In the genomic region with DNA sequence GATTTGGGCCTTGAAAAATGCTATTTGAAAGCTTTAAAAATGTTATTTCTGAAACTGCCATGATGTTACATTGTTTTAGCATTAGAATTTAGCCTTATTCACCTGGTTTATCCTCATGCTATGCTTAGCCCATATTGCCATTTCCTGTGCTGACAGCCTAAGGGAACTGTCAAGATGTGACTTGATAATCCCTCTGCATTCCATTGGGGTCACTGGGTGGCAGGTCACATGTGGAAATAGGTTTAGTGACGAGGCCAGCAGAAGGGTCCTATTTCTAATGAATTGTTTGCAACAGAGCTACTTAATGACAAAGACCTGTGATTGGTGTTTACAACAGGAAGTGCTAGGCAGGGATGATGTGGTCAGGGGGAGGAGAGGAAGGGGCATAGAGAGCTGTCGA, we compare ENCODE assay signal across 30 mouse cellular contexts.
A peak's percentile ranks its signal among the peaks of the same experiment; 100 is the strongest.
DNase-seq lines count a peak whose midpoint lies in the region; ATAC-seq and TF ChIP-seq lines count a peak whose summit lies in the region.
"Had no signal": no experiment of that assay in that cellular context is flagged by ENCODE, and none has a peak within 500 bp of the region (broad histone marks: within the 10 kb centered on the region; RNA-seq: fewer than 3 reads in every experiment).

No protein-coding gene starts in this region.

- H3K4me1 ChIP-seq in hindbrain, embryonic 12.5 days: 0 out of 2 replicates have a peak, but pooled peaks cover 6% of the 10 kb centered on the region
- no peaks in the 10 kb centered on the region for H3K4me1 ChIP-seq in hindbrain, postnatal 0 days (ENCODE audit: insufficient read depth, low read length)
- H3K4me1 ChIP-seq: intestine, embryonic 15.5 days had no signal

- no peak overlapping the region for H3K4me3 ChIP-seq in hindbrain, embryonic 12.5 days
- no peak overlapping the region for H3K4me3 ChIP-seq in hindbrain, postnatal 0 days (ENCODE audit: low read length)
- H3K4me3 ChIP-seq: embryonic facial prominence, embryonic 12.5 days; heart, embryonic 13.5 days; intestine, embryonic 15.5 days; liver, embryonic 13.5 days had no signal

- DNase-seq in embryo, embryonic 10 days (ENCODE audit: low spot score): peak; percentile 55
- DNase-seq in embryo, embryonic 11 days: no peak
- DNase-seq in hindbrain, postnatal 0 days (ENCODE audit: low spot score): no peak
- DNase-seq in retina, postnatal 1 day: peak; percentile 15
- DNase-seq in retina, embryonic 14.5 days (ENCODE audit: low spot score): no peak
- DNase-seq in urinary bladder, postnatal 4 days (ENCODE audit: low spot score in 2 of 2): no peak
- DNase-seq in thymus, postnatal 4 days: no peak
- DNase-seq: adrenal gland, postnatal 10 days; cerebellum, adult 8-10 months; cerebellum, postnatal 36 days; heart, postnatal 10 days; kidney, adult 8-10 months; kidney, postnatal 4 days; liver, embryonic 13.5 days; lung, adult 2 months; lung, postnatal 10 days; right cerebral cortex, adult 18-20 months; spleen, adult 18-20 months; thymus, adult 2 months; thymus, postnatal 36 days had no signal

- no peaks in the 10 kb centered on the region for H3K27me3 ChIP-seq in hindbrain, embryonic 12.5 days
- no peaks in the 10 kb centered on the region for H3K27me3 ChIP-seq in hindbrain, postnatal 0 days (ENCODE audit: insufficient read depth, low read length)
- H3K27me3 ChIP-seq: embryonic facial prominence, embryonic 12.5 days; heart, embryonic 13.5 days; intestine, embryonic 15.5 days; liver, embryonic 13.5 days; Patski had no signal

- WGBS in hindbrain, embryonic 12.5 days: 49% methylated on average over 2 of the region's 2 CpGs
- 58% methylated on average over 2 of the region's 2 CpGs for WGBS in hindbrain, postnatal 0 days

- no peaks in the 10 kb centered on the region for H3K9me3 ChIP-seq in hindbrain, embryonic 12.5 days (replicated peaks)
- no peaks in the 10 kb centered on the region for H3K9me3 ChIP-seq in hindbrain, postnatal 0 days (ENCODE audit: low read length)
- H3K9me3 ChIP-seq: embryonic facial prominence, embryonic 12.5 days; heart, embryonic 13.5 days; intestine, embryonic 15.5 days; liver, embryonic 13.5 days had no signal

- no peaks in the 10 kb centered on the region for H3K36me3 ChIP-seq in hindbrain, embryonic 12.5 days
- H3K36me3 ChIP-seq in hindbrain, postnatal 0 days (ENCODE audit: insufficient read depth, low read length): no peaks in the 10 kb centered on the region
- H3K36me3 ChIP-seq: embryonic facial prominence, embryonic 12.5 days; heart, embryonic 13.5 days; intestine, embryonic 15.5 days; liver, embryonic 13.5 days had no signal

- H3K27ac ChIP-seq in hindbrain, embryonic 12.5 days: 0 out of 2 replicates have a peak overlapping the region, but pooled peaks have one; percentile 3
- H3K27ac ChIP-seq in hindbrain, postnatal 0 days: no peak overlapping the region
- H3K27ac ChIP-seq: embryonic facial prominence, embryonic 12.5 days; heart, embryonic 13.5 days; hindbrain, embryonic 14.5 days; intestine, embryonic 15.5 days; kidney, postnatal 0 days; liver, embryonic 13.5 days; macrophage had no signal

- H3K9ac ChIP-seq in hindbrain, embryonic 12.5 days: no peak overlapping the region
- no peak overlapping the region for H3K9ac ChIP-seq in hindbrain, postnatal 0 days (replicated peaks; ENCODE audit: low read length)
- H3K9ac ChIP-seq: embryonic facial prominence, embryonic 12.5 days; heart, embryonic 13.5 days; hindbrain, embryonic 14.5 days; intestine, embryonic 15.5 days; liver, embryonic 13.5 days had no signal

- no peak overlapping the region for H3K4me2 ChIP-seq in hindbrain, embryonic 12.5 days (replicated peaks)
- no peak overlapping the region for H3K4me2 ChIP-seq in hindbrain, postnatal 0 days (ENCODE audit: low read depth, low read length)
- H3K4me2 ChIP-seq: embryonic facial prominence, embryonic 12.5 days; heart, embryonic 13.5 days; hindbrain, embryonic 14.5 days; intestine, embryonic 15.5 days; liver, embryonic 13.5 days had no signal

- no peak for TF ChIP-seq CTCF in hindbrain, postnatal 0 days (IDR thresholded peaks at IDR 0.05; ENCODE audit: low read depth)

- ATAC-seq in hindbrain, embryonic 12.5 days (ENCODE audit: low FRiP score): peak; percentile 4; the same call in 1 of the 2 replicates
- no peak for ATAC-seq in hindbrain, postnatal 0 days
- ATAC-seq: forebrain, embryonic 16.5 days; intestine, embryonic 15.5 days; midbrain, embryonic 16.5 days; Patski had no signal

Comparison
In these comparisons a context has a peak if more than half of its experiments do, and no peak if none do; other contexts are left out.
1. DNase-seq: peak in embryo, embryonic 10 days (single experiment) and retina, postnatal 1 day (single experiment); none in embryo, embryonic 11 days (single experiment), hindbrain, postnatal 0 days (single experiment), retina, embryonic 14.5 days (single experiment), urinary bladder, postnatal 4 days (0 of 2) and thymus, postnatal 4 days (single experiment).